Mouse (Mus musculus) cerebellum, adult 11 months (tissue): ENCODE results near the gene Wfs1.
"Not testable (repeated sequence)": the region's sequence is repeated elsewhere in the genome, so short reads cannot be mapped to it uniquely, and the experiment has no call there.

Experiments used
- DNase-seq: peaks from one replicate; pipeline ENCODE4 v3.0.0; 2022

Gene Wfs1

DNA sequence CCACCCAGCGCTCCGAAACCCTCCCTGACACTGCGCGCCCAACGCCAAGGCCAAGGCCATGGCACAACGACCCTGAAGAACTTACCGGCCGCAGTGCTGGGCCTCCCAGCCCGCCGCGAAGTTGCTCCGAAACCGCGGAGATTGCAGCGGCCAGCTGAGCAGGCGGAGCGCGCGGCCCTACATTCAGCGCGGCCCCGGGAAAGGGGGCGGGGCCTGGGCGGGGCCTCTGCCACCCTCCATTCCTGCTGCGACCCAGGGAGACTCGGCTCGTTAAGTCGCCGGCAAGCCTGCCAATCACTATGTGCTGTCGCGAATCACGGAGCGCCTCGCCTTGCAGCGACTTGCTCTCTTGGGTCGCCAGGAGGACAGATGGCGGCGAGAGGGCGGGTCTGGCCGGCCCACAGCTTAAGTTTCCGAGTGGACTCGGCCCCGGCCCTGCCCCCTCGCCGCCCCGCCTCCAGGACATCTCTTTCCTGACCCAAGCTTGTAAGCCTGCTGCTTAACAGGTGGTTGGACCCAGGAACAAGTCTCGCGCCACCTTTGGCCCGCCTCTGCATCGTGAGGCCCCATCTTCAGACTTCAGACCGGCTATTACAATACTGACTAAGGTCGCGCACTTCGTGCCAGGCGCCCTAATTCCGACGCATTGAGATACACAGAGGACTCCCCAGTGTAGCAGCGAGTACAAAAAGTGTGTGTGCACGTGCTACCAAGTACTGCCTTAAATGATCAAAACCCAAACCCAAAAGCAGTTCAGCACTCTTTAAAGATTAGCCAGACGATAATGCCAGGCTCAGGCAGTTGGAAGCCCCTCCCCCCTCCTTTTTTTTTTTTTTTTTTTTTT is at the start of gene Wfs1:
Gene Wfs1 (minus strand): TSS at position 425 of the 844 bp plus-strand sequence.
- peak; percentile 94 for DNase-seq

- DNase-seq: no peak
These were observed 47.9 kb upstream of the Wfs1 start for GRCm38 (mm10) chr5:37036884-37037283.

DNA sequence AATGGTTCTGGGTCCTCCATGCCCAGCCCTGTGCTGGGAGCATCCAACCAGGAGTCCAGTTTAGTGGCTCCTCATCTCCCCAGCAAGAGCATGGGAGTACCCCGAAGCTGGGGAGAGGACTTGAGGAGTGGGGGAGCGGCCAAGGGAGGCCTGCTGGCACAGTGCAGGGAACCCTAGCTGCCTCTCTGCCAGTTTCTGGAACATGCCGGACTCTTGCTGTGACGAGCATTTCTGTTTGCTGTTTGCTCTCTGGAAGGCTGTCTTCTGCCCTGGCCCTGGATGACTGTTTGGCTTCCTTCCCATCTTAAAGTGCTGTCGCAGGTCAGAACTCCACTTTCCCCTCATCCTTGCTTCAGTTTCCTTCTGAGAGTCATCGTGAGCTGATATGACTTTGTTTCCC is 46.9 kb upstream of the Wfs1 start:
- DNase-seq: no peak

GRCm38 (mm10) chr5:37035192-37035591 is 46.2 kb upstream of the Wfs1 start:
- DNase-seq: no peak

DNA sequence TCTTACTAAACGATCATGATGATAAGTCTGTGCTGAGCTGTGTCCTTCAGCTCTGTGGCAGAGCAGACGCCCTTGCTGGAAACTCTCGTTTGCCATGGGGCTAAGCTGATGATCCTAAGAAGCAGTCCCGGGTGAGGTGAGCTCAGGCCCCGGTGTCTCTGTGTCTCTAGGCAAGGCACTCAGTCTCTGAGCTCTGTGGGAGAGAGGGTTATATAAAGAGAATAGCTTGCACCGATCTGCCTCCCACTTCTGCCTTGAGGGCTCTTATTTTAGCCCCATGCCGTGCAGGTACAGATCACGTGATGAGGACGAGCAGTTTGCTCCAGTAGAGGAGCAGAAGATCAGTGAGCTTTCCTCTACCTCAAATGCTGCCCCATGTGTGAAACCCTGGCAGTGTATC is 41.7 kb upstream of the Wfs1 start:
- no peak for DNase-seq

DNA sequence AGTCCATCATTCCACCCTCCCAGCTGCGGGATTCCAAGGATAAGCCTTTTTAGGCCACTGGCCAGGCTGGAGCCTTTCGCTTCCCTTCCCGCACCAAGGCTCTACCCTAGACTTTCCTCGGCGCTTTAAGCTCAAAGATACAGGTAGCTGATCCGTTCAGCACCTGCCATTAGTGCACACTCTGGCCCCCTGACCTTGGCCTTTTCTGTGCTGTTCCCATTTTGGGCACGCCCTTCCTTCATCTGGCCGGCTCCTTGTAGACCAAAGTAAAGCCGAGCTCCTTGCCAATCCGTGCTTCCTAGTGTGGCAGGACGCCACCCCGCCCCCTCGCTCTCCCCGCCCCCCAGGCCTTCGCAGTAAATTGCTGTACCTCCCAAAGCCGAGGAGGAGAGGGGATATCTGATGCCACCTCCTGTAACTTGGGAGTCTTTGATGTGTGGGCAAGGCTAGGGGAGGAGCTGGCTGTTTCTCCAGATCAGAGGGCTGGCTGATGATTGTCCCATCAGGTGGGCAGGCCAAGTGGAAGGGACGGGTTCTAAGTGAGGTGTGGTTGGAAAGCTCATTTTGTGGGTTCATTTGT is 40.4 kb upstream of the Wfs1 start:
- no peak for DNase-seq

DNA sequence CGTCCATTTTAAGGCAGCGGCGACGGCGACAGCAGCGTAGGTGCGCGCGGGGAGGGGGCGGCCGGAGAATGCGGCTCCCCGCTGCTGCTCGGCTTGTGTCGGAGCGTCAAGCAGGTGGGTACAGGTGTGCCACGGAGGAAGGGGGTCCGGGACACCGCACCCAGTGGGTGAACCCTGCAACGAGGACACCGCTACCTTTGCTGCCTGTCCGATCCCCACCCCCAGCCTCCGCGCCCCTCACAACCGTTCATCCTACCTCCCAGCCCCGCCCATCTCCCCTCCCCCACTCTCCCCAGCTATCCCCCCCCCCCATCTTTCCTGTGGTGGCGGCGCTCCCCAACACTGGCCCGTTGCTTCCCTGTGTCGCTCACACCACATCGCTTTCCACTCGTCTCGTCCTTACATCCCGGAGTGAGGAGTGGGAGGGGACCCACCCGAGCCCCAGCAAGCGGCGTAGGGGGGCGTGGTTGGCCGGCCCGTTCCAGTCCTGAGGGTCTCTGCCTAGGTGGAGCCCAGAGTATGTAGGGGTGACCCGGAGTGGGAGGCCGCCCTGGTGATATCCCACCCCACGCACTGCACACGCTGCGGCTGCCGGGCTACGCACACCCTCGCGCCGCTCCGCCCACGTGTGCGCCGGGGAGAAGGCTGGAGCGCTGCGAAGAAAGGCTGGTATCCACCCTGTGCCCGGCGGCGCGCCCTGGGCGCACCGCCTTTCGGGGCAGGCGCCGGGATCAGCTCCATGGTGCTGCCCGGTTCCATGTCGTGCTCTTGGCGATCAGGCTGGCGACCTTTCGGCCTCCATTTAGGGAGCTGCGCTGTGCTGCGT is 39.7 kb upstream of the Wfs1 start:
- peak; percentile 32 for DNase-seq

DNA sequence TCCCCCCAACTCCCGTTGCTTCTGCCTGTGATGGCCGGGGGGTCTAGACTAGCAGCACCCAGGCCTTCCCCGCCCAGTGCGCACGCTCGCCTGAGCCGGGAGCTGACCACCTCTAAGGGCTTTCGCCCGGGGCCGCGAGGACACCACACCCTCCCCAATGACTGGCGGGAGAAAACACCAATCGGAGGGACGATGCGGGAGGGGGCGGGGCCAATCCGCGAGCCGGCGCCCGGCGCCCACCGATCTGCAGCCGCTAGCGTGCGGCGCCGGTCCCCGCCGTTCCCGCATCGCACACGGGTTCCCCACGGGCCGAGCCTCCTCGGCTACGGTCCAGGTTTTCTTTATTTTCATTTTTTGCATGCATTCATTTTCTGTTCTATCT is 39.1 kb upstream of the Wfs1 start:
- DNase-seq: peak; percentile 80

- no peak for DNase-seq
These were observed 38.7 kb upstream of the Wfs1 start for GRCm38 (mm10) chr5:37027701-37028100.

- no peak for DNase-seq
These were observed 28.2 kb upstream of the Wfs1 start for GRCm38 (mm10) chr5:37017222-37017621.

GRCm38 (mm10) chr5:37015612-37016310 is 26.8 kb upstream of the Wfs1 start:
- DNase-seq: peak; percentile 27

DNA sequence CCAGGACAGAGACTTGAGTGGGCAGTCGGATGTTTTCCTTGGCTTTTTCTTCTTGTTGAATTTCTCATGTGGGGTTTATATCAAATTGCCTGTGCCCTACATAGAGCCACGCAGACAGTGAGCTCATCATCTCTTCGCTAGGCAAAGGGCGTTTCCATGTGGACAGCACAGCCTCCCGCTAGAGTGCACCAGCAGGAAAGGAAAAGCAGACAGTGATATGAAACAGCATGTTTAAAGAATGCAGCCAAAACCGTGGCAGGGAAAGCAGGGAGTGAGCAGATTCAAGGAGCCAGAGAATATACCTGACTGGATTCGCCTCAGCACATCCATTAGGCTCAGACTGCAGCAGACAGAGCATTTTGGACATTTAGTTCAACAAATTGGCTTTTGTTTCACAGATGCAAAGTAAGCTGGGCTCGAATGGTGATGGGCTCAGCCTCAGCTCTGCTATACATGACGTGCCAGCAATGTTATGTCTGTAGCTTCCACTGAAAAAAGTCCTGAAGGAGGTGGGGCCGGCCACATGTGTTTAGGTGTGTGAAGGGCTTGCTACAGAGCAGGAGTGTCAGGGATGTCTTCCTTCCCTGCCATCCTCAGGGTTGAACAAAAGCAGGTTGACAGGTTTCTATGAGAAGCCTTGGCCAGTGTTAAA is 21.8 kb upstream of the Wfs1 start:
- no peak for DNase-seq

- not testable (repeated sequence) for DNase-seq
These were observed 20.8 kb upstream of the Wfs1 start for GRCm38 (mm10) chr5:37009761-37010160.

DNA sequence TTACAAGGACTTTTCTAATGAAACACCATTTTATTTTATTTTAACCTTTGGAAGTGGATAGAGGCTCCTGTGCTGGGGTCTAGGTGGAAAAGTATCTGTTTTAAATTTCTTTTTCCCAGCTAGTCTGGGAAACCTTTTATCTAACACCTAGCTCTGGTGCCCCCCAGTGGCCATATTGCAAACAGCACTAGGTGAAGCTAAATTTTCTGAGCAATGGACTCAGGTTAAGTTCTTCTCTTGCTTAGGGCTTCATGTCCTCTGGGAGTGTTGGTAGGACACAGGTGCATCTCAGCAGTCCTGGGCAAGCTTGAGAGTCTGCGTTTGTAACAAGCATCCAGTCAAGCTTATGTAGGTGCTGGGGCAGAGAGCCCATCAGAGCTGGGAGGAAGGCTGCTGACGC is 13.0 kb upstream of the Wfs1 start:
- peak; percentile 69 for DNase-seq

DNA sequence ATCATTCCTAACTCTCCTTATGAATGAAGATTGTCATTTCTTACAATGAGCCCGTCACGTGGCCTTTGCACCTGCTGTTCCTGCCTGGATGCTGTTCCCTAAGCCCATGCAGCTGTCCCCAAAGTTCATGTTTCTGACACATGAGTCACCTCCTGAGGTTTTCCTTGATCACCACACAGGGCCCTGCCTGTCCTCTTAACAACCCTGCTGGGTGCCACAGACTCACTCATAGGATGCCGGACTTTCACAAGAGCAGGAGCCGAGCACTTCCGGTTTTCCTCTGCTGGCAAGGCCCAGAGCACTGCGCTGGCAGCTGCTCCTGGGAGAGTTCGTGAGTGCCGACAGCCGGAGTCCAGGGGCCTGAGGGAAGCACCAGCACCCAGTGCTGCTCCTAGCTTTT is 12.0 kb upstream of the Wfs1 start:
- DNase-seq: no peak

DNA sequence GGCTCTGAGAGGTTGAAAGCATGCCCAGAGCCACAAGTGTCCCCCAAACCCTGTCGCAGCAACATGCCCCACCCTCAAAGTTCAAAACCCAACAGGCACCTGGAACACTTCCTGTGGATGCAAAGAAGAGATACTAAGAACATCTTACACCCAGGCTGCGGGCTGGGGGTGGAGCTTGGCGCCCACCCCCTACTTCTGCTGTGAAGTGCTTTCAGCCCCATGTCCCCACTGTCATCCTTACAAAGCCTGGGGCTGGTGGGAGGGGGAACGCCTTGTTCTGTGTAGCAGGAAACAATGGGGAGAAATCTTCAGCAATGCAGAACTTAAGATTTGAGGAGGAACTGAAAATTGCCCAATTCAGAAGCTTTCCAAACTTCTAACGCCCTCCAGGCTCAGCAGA is 9.0 kb upstream of the Wfs1 start:
- no peak for DNase-seq

- no peak for DNase-seq
These were observed 7.4 kb upstream of the Wfs1 start for GRCm38 (mm10) chr5:36996410-36996809.

- DNase-seq: no peak
These were observed 1.8 kb upstream of the Wfs1 start for GRCm38 (mm10) chr5:36990631-36991350.

- no peak for DNase-seq
These were observed 1.2 kb upstream of the Wfs1 start for GRCm38 (mm10) chr5:36990196-36990595.

GRCm38 (mm10) chr5:36989625-36989977 is 596 bp upstream of the Wfs1 start:
- no peak for DNase-seq

- DNase-seq: no peak
These were observed 753 bp downstream of the Wfs1 start for GRCm38 (mm10) chr5:36988124-36988780.
